Mouse (Mus musculus): ENCODE measurements around the gene Cemip.
"Not testable (repeated sequence)": the region's sequence is repeated elsewhere in the genome, so short reads cannot be mapped to it uniquely, and the experiment has no call there.

Cemip gene

DNA sequence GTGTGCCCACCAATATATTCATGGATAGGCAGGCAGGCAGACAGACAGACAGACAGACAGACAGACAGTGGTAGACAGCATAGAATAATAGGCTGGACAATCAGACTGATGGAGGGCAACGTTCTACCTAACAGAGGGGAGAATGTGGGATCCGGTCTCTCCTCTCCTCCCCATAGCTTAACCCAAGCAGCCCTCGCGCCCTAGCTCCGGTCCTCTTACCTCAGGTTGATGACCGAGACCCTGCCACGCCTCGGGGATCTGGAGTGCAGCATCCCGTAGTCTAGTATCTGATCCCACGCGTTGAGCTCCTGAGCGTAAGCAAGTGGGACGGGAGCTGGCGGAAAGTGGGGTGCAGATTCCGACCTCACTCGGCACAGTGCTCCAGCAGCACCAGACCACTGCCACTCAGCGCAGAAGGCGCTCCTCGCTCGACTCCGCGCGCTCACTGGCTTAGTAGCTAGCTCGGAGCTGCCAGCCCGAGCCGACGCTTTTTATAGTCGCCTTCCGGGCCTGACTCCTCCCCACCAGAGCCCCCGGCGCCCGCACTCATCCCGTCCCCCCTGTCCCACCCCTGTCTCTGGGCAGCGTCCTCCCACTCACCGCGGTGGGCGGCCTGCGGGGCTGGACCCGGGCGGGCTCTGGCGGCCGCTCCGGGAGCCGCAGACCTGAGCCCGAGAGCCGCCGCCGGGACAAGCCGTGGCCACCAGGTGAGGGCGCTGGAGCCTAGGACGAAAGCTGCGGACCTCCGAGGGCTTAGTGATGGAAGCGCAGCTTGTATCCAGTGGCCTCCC is at the start of gene Cemip:
Gene Cemip (minus strand): TSS at position 464 of the 791 bp plus-strand sequence.
- DNase-seq (ENCODE audit: low spot score in 2 of 2), result peak; percentile 65 to 84

DNA sequence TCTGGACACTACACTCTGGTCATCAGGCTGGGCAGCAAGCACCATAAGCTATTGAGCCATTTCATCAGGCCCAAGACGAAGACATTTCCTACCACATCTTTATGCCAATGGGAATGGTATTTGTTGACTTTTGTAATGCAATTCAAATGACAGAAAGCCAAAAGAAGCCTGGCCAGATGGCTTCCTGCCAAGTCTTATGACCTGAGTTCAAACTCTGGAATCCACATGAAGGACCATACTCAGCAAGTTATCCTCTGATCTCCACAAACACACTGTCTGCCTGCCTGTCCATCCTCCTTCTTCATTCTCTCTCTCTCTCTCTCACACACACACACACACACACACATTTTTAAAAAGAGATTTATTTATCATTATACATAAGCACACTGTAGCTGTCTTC is 46.4 kb upstream of the Cemip start:
- no peak for DNase-seq (ENCODE audit: low spot score in 2 of 2)

DNA sequence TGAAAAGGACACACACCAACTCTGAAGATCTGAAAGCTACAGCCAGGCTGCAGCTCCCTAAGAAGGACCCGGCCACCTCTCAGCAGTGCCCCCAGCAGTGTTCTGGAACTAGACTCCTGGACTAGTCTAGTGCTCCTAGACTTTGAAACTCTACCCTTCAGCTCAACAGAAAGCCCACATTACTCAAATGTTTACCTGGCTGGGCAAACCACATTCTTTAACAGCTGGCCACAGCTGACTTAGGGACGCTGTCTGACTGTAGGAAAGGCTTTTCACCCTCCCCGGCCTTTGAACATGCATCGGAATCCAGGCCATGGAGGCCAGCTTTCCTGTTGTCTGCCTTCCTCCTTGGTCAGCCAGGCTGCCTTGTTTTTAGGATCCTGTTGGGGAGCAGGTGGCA is 45.4 kb upstream of the Cemip start:
- no peak for DNase-seq (ENCODE audit: low spot score in 2 of 2)

DNA sequence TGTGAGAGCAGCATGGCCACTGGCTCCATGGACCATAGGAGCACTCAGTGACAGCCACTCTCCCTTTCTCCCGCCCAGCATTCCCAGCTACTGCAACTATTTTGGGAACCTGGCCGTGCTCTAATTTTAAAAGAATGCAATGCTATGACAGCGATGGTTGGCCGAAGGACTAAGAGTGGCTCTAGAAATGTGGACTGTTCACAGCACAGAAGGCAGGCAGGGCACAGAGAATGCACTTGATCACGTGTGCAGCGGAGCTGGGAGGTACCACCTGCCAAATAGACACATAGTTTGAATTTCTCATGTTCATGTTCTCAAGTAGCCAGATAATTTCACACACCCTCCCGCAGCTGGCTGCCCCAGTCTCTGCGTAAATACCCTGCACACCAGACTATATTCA is 42.4 kb upstream of the Cemip start:
- no peak for DNase-seq (ENCODE audit: low spot score in 2 of 2)

DNA sequence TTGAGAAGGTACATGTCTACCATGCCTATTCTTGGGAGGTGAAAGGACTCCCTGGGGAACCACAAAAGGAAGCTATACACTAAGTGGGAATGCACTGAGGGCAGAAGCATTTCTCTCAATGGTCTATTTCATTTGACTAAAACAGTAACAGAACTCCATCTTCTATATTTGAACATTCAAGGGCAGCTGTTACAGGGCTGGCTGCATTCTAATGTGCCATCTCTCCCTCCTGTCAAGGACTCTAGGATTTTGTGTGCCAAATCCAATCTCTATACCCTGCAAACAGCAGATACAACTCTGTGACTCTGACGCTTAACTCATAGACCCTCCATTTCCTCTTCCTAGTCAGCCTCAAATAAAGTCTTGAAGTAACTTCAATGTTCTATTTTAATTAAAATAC is 39.4 kb upstream of the Cemip start:
- no peak for DNase-seq (ENCODE audit: low spot score in 2 of 2)

DNA sequence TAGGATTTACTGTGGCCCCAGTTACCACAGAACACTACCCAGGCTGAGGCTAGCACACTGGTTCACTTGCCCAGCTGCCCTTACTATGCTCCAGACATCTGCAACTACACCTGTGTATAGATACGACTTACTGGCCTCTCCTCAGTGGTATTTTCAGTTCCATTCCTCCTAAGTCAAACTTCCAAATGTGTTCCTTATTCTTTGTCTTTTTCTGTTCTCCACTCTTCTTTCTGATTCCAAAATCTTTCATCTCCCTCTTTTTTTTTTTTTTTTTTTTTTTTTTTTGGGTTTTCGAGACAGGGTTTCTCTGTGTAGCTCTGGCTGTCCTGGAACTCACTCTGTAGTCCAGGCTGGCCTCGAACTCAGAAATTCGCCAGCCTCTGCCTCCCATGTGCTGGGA is 37.3 kb upstream of the Cemip start:
- DNase-seq (ENCODE audit: low spot score in 2 of 2), result not testable (repeated sequence)

DNA sequence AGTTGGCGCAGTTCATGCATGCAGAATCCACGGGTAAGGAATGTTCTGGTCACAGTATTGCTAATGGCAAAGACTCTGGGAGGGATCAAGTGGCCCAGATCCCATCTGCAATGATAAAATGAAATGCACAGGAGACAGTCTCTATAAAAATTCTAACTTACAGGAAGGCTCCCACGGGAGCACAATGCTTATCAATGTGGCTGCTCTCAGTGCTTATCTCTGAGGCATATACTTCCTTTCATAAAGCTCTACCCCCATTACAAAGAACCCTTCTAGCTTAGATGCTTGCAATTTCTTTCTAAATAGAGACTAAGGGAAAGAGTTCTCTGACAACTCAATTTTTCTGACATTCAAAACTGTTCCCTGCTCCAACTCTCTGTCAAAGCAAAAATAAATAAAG is 35.5 kb upstream of the Cemip start:
- no peak for DNase-seq (ENCODE audit: low spot score in 2 of 2)

DNA sequence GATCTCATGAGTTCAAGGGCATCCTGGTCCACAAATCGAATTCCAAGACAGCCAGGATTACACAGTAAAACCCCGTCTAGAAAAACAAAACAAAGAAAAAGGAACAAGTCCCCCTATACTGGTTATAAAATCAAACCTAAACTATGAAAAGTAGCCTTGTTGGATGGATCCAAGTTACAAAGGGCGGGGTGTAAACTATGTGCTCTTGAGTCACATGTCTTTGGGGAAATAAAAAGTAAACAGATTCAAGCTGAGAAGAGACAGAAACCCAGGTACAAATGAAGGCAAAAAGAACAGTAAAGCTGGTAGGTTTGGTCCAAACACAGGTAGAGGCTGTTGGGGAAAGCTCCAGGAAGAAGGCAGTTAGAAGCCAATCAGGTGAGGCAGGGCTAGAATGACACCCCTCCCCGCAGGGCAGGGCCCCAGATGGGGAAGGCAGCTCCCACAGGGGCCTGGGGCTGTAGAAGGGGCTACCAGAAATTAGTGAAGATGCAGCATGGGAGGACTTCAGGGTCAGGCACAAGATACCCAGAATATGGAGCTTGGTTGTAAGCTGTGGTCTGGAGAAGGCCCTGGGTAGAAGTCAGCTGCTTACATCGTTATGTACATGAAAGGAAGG is 33.9 kb upstream of the Cemip start:
- no peak for DNase-seq (ENCODE audit: low spot score in 2 of 2)

DNA sequence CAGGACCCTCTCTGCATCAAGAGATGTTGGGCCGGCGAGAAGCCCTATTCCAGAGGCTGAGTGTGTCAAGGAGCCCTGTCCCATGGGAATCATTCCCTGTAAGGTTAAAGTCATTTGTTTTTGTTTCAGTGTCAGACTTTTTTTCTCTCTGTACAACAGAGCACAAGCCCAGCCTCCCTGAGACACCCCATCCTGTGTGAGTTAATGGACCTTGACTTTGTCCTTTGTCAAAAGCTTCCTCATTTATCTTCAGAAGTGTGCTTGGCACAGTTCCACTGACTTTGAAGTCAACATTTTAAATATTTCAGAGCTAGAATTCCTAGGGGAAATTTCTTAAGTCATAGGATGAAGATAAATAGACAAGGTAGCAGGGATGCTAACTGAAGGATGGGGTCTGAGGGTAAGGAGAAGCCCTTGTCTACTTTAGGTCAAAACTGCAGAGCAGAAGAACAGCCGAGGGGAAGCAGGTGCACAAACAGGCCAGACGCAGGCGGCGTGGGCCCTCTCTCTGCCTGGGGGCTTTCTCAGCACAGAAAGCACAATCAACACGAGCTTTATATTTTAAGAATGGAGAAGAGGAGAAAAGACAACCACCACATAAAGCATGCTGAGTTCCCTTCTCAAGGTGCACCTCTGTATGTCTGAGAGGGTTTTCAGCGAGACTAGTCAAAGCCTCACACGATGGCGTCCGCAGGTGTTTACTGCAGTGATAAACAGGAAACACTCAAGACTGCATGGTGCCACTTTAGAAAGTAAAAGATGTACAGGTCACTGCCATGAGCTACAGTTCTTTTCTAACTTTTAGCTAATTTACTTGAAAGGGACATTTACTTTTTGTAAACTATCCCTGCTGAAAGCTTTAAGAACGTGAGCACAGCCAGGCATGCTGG is 33.2 kb upstream of the Cemip start:
- no peak for DNase-seq (ENCODE audit: low spot score in 2 of 2)

DNA sequence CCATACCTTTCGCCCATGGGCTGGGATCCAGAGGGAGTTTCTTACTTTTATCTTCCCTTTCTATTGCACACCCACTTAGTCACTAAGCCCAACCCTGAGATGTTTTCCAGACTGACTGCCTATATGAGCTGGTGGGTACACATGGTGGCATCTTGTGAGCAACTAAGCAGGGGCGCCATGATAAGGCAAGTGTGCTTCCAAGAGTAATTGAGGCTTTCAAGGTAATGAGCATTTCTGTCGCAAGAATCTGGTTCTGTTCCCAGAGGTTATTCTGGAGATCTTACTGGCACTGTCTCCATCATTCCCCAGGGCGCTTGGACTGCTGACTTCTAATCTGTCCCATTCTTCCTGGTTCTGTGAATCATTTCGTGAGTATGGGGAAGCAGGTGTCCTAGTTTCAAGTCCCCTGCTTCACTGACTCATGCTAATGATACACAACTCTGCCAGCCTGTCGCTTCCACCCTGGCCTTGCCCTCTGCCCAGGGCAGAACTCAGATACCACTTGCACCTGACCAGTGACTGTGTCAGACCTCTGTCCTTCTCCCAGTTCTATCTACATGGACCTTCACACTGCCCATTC is 31.3 kb upstream of the Cemip start:
- no peak for DNase-seq (ENCODE audit: low spot score in 2 of 2)

DNA sequence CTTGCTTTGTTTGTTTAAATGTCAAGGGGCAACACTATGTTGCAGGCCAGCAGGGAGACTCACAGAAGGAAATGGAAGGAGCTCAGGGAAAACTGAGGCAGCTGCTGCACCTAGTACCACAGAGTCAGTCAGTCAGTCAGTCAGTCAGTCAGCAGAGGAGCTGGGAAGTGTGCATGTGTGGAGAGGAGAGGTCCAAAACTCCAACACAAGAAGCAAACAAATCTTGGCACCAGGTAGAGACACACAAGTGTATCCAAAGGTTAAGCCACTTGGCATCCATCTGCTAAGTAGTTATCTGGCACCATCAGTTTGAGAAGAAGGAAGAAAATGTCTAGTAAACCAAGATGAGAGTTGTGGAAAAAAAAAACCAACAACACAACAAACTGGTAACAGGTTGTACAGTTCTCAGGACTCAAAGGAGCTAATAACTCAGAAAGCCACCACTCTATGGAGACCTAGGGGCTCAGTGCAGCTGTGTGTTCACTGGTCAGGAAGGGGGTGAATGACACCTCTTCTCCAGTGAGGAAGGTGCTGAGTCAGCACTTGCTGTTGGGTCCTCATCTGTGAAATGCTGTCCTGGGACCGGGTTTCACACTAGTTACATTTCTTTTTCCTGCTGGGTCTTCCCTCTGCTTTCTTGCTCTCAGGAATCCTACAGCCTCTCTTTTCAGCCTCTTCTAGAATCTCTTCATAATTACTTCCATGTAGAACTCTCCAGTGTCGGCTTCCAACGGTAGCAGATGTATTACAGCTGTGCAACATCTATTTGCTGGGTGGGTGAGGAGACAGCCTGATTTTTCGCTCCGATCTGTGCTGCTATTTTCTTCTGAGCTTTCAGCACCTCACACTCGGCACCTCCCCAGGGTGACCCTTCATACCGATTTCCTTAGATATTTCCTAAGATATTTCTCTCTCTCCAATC is 30.6 kb upstream of the Cemip start:
- no peak for DNase-seq (ENCODE audit: low spot score in 2 of 2)

DNA sequence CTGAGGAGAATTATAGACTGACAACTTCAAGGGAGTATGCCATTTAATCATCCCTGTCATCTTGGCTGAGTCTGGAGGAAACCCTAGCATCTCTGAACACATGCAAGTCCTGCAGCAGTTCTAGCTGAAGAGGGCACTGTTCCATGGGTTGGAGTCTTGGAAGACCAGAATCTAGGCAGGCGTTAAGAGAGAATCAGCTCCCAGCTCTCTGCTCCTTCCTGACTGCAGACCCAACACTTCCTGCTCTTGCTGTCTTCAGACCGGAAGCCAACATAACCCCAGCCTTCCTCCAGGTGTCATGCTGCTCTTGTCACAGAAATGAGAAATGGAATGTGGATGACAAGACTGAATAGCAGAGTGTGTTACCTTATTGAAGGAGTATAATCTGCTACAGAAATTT is 29.1 kb upstream of the Cemip start:
- DNase-seq (ENCODE audit: low spot score in 2 of 2), result no peak

DNA sequence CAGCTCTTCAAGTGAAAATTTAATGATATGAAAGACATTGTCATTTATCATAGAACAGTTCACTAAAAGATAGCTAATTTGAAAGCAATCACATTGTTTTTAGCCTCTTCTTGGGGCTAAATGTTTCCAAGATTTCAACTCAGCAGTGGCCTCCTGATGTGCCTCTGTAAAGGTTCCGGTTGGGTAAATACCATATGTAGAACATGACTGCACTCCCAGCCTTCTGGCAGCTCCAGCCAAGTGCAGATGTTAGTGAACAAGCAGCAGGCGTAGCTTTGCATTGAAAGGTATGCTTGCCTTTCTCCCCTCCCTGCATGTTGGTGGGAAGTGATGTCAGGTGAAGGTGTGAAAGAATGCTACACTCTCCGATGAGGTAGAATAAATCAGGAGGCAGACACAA is 28.5 kb upstream of the Cemip start:
- DNase-seq (ENCODE audit: low spot score in 2 of 2), result no peak

DNA sequence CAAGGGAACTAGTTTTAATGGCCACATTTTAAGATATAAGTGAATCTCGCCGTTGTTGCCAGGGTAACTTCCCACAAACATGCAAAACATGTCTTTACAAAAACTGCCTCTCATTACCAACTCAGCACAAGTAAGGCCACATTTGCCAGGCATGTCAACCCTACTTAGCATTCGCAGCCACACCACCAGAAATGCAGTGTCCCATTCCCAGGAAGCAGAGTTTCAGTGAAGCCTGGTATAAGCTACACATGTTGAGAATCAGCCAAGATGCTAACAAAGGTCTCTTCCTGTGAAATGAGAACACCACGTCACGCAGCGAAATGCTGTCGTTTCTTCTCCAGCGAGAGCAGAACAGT is 26.7 kb upstream of the Cemip start:
- DNase-seq (ENCODE audit: low spot score in 2 of 2), result no peak

DNA sequence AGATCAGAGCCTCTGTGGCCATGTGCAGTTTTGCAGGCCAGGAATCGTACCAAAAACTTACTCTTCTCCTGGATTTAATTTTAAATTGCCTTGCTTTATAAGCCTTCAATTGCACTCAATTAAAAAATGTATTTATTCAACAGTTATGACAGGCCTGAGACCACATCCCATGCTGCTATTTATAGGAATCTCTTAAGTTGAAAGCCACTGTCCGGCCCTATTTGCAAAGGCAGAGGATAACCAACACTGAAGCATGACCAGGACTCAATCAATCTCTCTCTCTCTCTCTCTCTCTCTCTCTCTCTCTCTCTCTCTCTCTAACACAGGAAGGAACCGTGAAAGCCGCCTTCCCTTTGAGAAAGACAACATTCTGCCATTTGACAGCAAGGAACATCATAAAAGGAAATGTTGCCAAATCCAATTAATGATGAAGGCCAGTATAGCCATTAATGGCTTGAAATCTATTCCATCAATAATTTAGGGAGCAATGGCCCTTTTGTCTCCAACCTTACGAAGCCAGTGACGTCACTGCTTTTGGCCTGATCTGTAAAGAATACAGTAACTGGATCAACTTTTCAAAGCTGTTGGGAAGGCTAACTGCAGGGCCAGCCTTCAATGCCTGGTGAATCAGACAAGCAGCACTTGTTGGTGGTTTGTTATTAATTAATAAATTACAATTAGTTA is 26.2 kb upstream of the Cemip start:
- DNase-seq (ENCODE audit: low spot score in 2 of 2), result no peak

DNA sequence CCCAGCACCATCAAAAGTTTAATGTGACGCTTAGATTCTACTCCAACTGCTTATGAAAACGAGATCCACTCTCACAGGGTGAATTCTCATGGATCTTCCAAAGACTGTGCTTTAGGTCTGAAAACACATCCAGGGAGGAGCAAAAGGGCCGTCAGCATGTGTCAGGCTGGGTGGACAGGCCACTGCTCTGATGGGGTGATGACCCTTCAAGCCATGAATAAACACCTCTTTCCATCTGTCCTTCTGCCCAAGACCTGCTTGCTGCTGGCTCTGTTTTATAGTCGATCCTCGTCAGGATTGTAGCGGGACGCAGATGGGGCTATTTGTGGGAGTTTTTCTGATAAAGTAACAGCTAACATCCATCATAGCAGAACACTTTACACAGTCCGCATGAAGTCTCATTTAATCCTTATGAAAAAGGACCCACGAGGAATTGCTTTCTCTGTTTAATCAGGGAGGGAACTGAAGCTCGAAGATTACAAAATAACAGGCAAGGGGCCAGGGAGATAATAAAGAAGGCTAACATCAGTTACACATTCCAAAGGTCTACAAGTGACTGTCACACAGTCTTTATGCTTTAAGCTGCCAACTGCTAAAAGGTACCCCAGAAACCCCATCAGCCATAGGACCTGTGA is 25.5 kb upstream of the Cemip start:
- no peak for DNase-seq (ENCODE audit: low spot score in 2 of 2)

DNA sequence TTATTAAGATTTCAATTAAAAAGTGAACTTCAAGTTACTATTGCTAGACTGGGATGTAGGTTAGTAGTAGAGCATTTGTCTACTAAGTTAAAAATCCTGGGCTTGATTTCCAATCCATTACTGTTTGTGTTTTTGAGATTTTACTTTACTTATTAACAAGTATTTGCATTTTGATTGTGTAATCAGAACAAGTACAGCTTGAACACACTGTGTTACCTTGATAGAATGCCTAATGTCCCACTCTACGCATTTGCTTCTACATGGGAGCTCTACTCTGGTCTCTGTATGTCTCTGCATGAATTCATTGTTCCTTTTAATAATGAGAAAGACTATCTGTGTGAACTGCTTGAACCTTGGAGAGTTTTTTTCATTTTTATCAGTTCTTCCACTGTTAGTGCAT is 20.6 kb upstream of the Cemip start:
- no peak for DNase-seq (ENCODE audit: low spot score in 2 of 2)

DNA sequence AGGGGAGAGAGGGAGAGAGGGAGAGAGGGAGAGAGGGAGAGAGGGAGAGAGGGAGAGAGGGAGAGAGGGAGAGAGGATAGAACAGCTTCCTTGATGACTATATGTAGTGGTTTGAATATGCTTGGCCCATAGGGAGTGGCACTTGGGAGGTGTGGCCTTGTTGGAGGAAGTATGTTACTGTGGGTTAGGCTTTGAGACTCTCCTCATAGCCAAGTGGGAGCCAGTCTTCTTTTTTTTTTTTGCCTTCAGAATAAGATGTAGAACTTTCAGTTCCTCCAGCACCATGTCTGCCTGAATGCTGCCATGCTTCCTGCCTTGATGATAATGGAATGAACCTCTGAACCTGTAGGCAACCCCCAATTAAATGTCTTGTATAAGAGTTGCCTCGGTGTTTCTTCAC is 16.3 kb upstream of the Cemip start:
- DNase-seq (ENCODE audit: low spot score in 2 of 2), result no peak

DNA sequence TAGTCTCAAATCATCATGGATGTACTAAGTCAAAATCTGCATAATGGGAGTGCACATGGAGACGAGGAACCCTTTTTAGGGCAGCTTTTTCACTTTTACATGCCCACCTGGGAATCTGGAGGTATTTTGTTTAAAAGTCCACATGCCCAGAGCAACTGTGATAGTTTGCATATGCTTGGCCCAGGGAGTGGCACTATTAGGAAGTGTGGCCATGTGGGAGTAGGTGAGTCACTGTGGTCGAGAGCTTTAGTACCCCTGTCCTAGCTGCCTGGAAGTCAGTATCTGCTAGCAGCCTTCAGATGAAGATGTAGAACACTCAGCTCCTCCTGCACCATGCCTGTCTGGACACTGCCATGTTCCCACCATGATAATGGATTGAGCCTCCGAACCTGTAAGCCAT is 14.4 kb upstream of the Cemip start:
- no peak for DNase-seq (ENCODE audit: low spot score in 2 of 2)

DNA sequence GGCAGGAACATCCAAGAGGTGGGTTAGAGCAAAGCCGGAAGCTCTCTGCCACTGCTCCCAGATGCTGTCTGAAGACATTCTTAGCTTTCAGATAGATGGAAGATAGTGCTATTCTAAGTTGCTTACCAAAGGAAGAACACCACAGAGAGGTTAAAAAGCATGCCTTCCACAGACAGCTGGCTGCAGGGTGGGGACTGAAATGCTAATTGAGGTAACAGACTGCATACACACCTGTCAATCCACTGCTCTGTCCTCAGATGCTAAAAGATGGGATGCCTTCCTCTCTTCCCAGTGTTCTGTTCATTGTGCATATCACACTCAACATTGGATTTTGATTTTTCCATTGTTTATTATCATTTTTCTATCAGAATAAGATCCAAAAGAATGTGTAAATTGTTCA is 11.8 kb upstream of the Cemip start:
- DNase-seq (ENCODE audit: low spot score in 2 of 2), result no peak

All from frontal cortex, postnatal 14 days (tissue).